Mouse (Mus musculus) forebrain, embryonic 14.5 days (tissue): ENCODE measurements around the gene Npas3. TPM values are rescaled to one million over a fixed set of nuclear protein-coding genes. Genes with fewer than 3 reads are reported as not detected.

Experiments
- ATAC-seq: fragments of 200-750 bp; cut with Nextera tagmentation; 2 replicates; pipeline ENCODE4 v1.8.0; 2017; ENCODE audit warnings: mild to moderate bottlenecking, moderate library complexity
- DNase-seq: peaks from one replicate; pipeline ENCODE4 v3.0.0-alpha.2; 2015; ENCODE audit warnings: low spot score
- H3K27ac ChIP-seq: fragments of 300-500 bp; sonication (generic); 2 replicates; pipeline ENCODE4 v1.5.1; 2014; ENCODE audit warnings: low read depth, mild to moderate bottlenecking, control low read depth, low read length, moderate library complexity
- H3K27me3 ChIP-seq: fragments of 300-500 bp; sonication (generic); replicated peaks from 2 replicates; pipeline ENCODE4 v1.6.1; 2014; ENCODE audit warnings: low read length, control low read depth, mixed read lengths; ENCODE audit not compliant: control insufficient read depth, insufficient read depth
- H3K36me3 ChIP-seq: fragments of 300-500 bp; sonication (generic); 2 replicates; pipeline ENCODE4 v1.6.1; 2014; ENCODE audit warnings: low read length, control low read depth; ENCODE audit not compliant: control insufficient read depth, insufficient read depth
- H3K4me1 ChIP-seq: fragments of 300-500 bp; sonication (generic); 2 replicates; pipeline ENCODE4 v1.6.1; 2014; ENCODE audit warnings: antibody characterized with exemption, low read length, control low read depth; ENCODE audit not compliant: control insufficient read depth, insufficient read depth
- H3K4me2 ChIP-seq: fragments of 300-500 bp; sonication (generic); 2 replicates; pipeline ENCODE4 v1.6.1; 2014; ENCODE audit warnings: mild to moderate bottlenecking, control low read depth, low read length
- H3K4me3 ChIP-seq: fragments of 300-500 bp; sonication (generic); 2 replicates; pipeline ENCODE4 v1.5.1; 2014; ENCODE audit warnings: low read depth, low read length, control low read depth
- H3K9ac ChIP-seq: fragments of 300-500 bp; sonication (generic); 2 replicates; pipeline ENCODE4 v1.6.1; 2014; ENCODE audit warnings: mild to moderate bottlenecking, low read length, control low read depth, moderate library complexity
- H3K9me3 ChIP-seq: fragments of 300-500 bp; sonication (generic); replicated peaks from 2 replicates; pipeline ENCODE4 v1.6.1; 2016; ENCODE audit warnings: low read length, control low read depth, mixed read lengths; ENCODE audit not compliant: control insufficient read depth
- WGBS: fragments of 180-500 bp; shearing (Covaris S2); extraction: QIAGEN DNeasy Blood & Tissue Kit; methylation state at CpG from one replicate; pipeline ENCODE4 v1.1.7; 2014; 5-methylcytosine and 5-hydroxymethylcytosine counted together
- polyA plus RNA-seq: library from polyadenylated mRNA; unstranded; fragments of >200 nt; fragmentation: Nextera tagmentation; extraction: Ambion mirVana; gene quantifications from 2 replicates; pipeline ENCODE4 v1.2.1, GENCODE M21; 2014

Npas3 gene
- polyA plus RNA-seq, 1 experiment from 2014 or later, result 12.9 TPM

GRCm38 (mm10) chr12:53833348-53833747, 584.9 kb downstream of the Npas3 start:
- no peaks in the 10 kb centered on the region for H3K36me3 ChIP-seq
- no peak overlapping the region for H3K4me3 ChIP-seq
- no peak overlapping the region for H3K4me2 ChIP-seq
- 62% methylated on average over 2 of the region's 2 CpGs for WGBS
- H3K27me3 ChIP-seq, result no peaks in the 10 kb centered on the region
- peaks cover 39% of the 10 kb centered on the region for H3K4me1 ChIP-seq
- H3K9ac ChIP-seq, result no peak overlapping the region
- peak overlapping the region; percentile 58 for H3K27ac ChIP-seq
- no peaks in the 10 kb centered on the region for H3K9me3 ChIP-seq
- ATAC-seq, result peak; percentile 76
- DNase-seq, result peak; percentile 83

DNA sequence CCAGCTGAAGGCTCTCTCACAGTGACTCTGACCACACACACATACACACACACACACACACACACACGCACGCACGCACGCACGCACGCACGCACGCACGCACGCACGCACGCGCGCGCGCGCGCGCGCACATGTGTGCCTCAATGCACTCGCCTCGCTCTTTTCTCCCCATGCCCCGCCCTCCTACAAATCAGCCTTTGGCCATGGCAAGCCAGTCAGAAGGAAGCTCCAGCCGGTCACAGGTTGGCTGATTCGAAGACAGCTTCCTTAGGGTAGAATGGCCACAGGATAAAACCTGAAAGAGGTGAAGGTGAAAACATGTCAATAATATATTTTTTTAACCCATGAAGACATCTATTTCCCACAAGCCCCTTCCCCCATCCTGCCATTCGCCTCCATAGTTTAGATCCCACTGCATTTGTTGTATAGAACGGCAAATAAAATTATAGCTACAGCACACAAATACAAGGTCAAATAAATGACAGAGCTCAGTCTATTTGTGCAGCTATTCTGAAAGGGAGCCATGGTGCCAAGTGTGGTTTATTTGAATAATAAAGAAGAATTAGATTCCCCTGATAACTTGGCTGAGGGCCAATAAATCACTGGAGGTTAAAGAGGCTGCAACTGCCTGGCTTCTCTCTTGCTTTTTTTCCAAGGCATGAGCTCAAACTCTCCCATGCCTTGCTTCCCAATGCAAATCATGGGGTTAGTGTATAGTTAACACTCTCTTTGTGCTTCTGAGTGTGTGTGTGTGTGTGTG, 587.7 kb downstream of the Npas3 start:
- Histone ChIP-seq H3K9me3 (no peaks in the 10 kb centered on the region), H3K4me2 (no peak overlapping the region), H3K9ac (no peak overlapping the region), H3K4me1 (peaks cover 42% of the 10 kb centered on the region), H3K27ac (peak overlapping the region; percentile 16; the same call in 1 of the 2 replicates), H3K4me3 (no peak overlapping the region), H3K27me3 (no peaks in the 10 kb centered on the region), H3K36me3 (no peaks in the 10 kb centered on the region)
- ATAC-seq (peak; percentile 31), DNase-seq (peak; percentile 90)
- 64% methylated on average over 27 of the region's 27 CpGs for WGBS

GRCm38 (mm10) chr12:53837408-53837807, 588.9 kb downstream of the Npas3 start:
- Histone ChIP-seq H3K4me3 (no peak overlapping the region), H3K4me2 (no peak overlapping the region), H3K27me3 (no peaks in the 10 kb centered on the region), H3K27ac (no peak overlapping the region), H3K4me1 (peaks cover 39% of the 10 kb centered on the region), H3K9me3 (no peaks in the 10 kb centered on the region), H3K36me3 (no peaks in the 10 kb centered on the region), H3K9ac (no peak overlapping the region)
- no peak for ATAC-seq
- WGBS, result 80% methylated on average over 15 of the region's 15 CpGs
- DNase-seq, result no peak

- peaks cover 39% of the 10 kb centered on the region for H3K4me1 ChIP-seq
- H3K27me3 ChIP-seq, result no peaks in the 10 kb centered on the region
- no peaks in the 10 kb centered on the region for H3K36me3 ChIP-seq
- H3K9me3 ChIP-seq, result no peaks in the 10 kb centered on the region
- H3K9ac ChIP-seq, result no peak overlapping the region; the same call in 1 of the 2 replicates
- no peak overlapping the region for H3K4me3 ChIP-seq
- ATAC-seq (no peak), DNase-seq (no peak)
- no peak overlapping the region for H3K4me2 ChIP-seq
- no peak overlapping the region for H3K27ac ChIP-seq
- 50% methylated on average over 7 of the region's 7 CpGs for WGBS
Observed at GRCm38 (mm10) chr12:53838541-53838940, 590.1 kb downstream of the Npas3 start.

- no peaks in the 10 kb centered on the region for H3K9me3 ChIP-seq
- WGBS, result 54% methylated on average over 16 of the region's 16 CpGs
- peak; percentile 63 for DNase-seq
- no peak overlapping the region for H3K4me2 ChIP-seq
- H3K9ac ChIP-seq, result no peak overlapping the region
- H3K27ac ChIP-seq, result no peak overlapping the region
- peak; percentile 47; the same call in 1 of the 2 replicates for ATAC-seq
- H3K4me1 ChIP-seq, result peaks cover 26% of the 10 kb centered on the region
- no peaks in the 10 kb centered on the region for H3K27me3 ChIP-seq
- no peaks in the 10 kb centered on the region for H3K36me3 ChIP-seq
- no peak overlapping the region for H3K4me3 ChIP-seq
Observed at GRCm38 (mm10) chr12:53841928-53842671, 593.6 kb downstream of the Npas3 start.

GRCm38 (mm10) chr12:53843626-53844025, 595.1 kb downstream of the Npas3 start:
- Histone ChIP-seq H3K27me3 (no peaks in the 10 kb centered on the region), H3K27ac (no peak overlapping the region), H3K9ac (no peak overlapping the region), H3K36me3 (no peaks in the 10 kb centered on the region), H3K4me2 (no peak overlapping the region), H3K4me1 (peaks cover 13% of the 10 kb centered on the region), H3K4me3 (no peak overlapping the region), H3K9me3 (no peaks in the 10 kb centered on the region)
- DNase-seq, result peak; percentile 54
- WGBS, result 21% methylated on average over 3 of the region's 3 CpGs
- ATAC-seq, result peak; percentile 30; the same call in 1 of the 2 replicates

DNA sequence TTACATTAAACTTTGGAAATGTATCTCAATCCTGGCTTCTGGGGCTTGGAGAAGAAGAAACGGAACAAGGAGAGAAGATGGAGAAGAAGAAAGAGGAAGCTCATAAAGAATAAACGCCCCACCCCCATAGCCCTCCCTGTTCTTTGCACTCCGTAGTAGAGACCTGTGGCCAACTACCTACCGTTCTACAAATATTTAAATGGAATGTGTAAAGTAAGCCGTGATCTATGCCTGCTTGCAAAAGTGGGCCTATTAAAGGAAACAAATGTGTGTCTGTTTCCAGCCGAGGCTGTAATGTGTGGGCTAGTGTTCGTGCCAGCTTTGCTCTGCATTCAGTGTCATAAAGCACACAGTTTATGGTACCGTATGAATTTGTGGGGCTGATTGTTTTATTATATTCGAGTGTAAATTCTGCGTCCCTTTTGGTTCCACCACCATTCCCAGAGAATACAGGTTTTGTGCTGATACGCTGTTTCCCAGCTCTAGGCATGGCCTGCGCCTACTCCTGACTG, 597.7 kb downstream of the Npas3 start:
- H3K4me3 ChIP-seq, result no peak overlapping the region
- peaks cover 13% of the 10 kb centered on the region; the same call in 1 of the 2 replicates for H3K4me1 ChIP-seq
- no peaks in the 10 kb centered on the region for H3K27me3 ChIP-seq
- no peaks in the 10 kb centered on the region for H3K36me3 ChIP-seq
- no peak overlapping the region for H3K27ac ChIP-seq
- WGBS, result 72% methylated on average over 12 of the region's 12 CpGs
- no peak overlapping the region for H3K4me2 ChIP-seq
- H3K9ac ChIP-seq, result no peak overlapping the region; the same call in 1 of the 2 replicates
- no peaks in the 10 kb centered on the region for H3K9me3 ChIP-seq
- ATAC-seq (no peak), DNase-seq (no peak)

- H3K4me1 ChIP-seq, result peaks cover 5% of the 10 kb centered on the region; the same call in 1 of the 2 replicates
- no peaks in the 10 kb centered on the region for H3K27me3 ChIP-seq
- H3K9me3 ChIP-seq, result no peaks in the 10 kb centered on the region
- no peak overlapping the region for H3K4me2 ChIP-seq
- no peak for DNase-seq
- ATAC-seq, result no peak
- H3K9ac ChIP-seq, result no peak overlapping the region
- H3K4me3 ChIP-seq, result no peak overlapping the region
- no peak overlapping the region for H3K27ac ChIP-seq
- no peaks in the 10 kb centered on the region for H3K36me3 ChIP-seq
- 92% methylated on average over 2 of the region's 2 CpGs for WGBS
Observed at GRCm38 (mm10) chr12:53849263-53849662, 600.8 kb downstream of the Npas3 start.
